In genomic region chr4:154787190-154787589, GRCm38 (mm10) we compare ENCODE assay signal across 10 mouse cellular contexts. TPM values are rescaled to one million over a fixed set of nuclear protein-coding genes. Genes with fewer than 3 reads are reported as not detected.
DNase-seq lines count a peak whose midpoint lies in the region.
"Had no signal": no experiment of that assay in that cellular context is flagged by ENCODE, and none has a peak within 500 bp of the region (broad histone marks: within the 10 kb centered on the region; RNA-seq: fewer than 3 reads in every experiment).

No protein-coding gene starts in this region.

- peak; percentile 52 for DNase-seq in kidney, postnatal 10 days
- DNase-seq in kidney, adult 11 months = no peak
- DNase-seq in 3T3-L1 (ENCODE audit: low read depth, low spot score) (peak; percentile 13), ZHBTc4 (ENCODE audit: low read depth, low spot score) (peak; percentile 20)
- DNase-seq in kidney, postnatal 36 days = peak; percentile 24 to 59
- no peak for DNase-seq in urinary bladder, postnatal 10 days (ENCODE audit: low spot score)
- no peak for DNase-seq in adrenal gland, adult 2 months
- DNase-seq: lung, adult 18-20 months had no signal

RNA-seq across cellular contexts. Expression of gene Ttc34, which starts 50.1 kb away (rescaled TPM):
- under 1 TPM in 1 of 2 experiments, not detected in 1; 0.21 TPM for total RNA-seq in adrenal gland, adult 2 months (2021)
- 0.29 and 0.48 TPM in 2 replicates for polyA plus RNA-seq in adrenal gland, adult 2 months (2012; rRNA removed)
- total RNA-seq: MEL had no signal
- polyA plus RNA-seq: erythroblast, embryonic 14.5 days had no signal

Comparison
In these comparisons a context has a peak if more than half of its experiments do, and no peak if none do; other contexts are left out.
1. DNase-seq: peak in kidney, postnatal 10 days (single experiment), 3T3-L1 (single experiment), ZHBTc4 (single experiment) and kidney, postnatal 36 days (2 of 2); none in kidney, adult 11 months (single experiment), urinary bladder, postnatal 10 days (single experiment) and adrenal gland, adult 2 months (single experiment).